Mouse (Mus musculus) intestine, embryonic 15.5 days (tissue): Measurements from ENCODE around the gene Il25. TPM values are rescaled to one million over a fixed set of nuclear protein-coding genes. Genes with fewer than 3 reads are reported as not detected.
"Not testable (repeated sequence)": the region's sequence is repeated elsewhere in the genome, so short reads cannot be mapped to it uniquely, and the experiment has no call there.

Experiments
- ATAC-seq: fragments of 200-750 bp; cut with Nextera tagmentation; 2 replicates; pipeline ENCODE4 v1.8.0; 2017; ENCODE audit warnings: moderate TSS enrichment, moderate library complexity
- H3K27ac ChIP-seq: fragments of 300-500 bp; sonication (generic); 2 replicates; pipeline ENCODE4 v1.5.1; 2015; ENCODE audit warnings: mild to moderate bottlenecking, inconsistent platforms
- H3K27me3 ChIP-seq: fragments of 300-500 bp; sonication (generic); replicated peaks from 2 replicates; pipeline ENCODE4 v1.6.1; 2015; ENCODE audit warnings: inconsistent platforms
- H3K36me3 ChIP-seq: fragments of 300-500 bp; sonication (generic); 2 replicates; pipeline ENCODE4 v1.6.1; 2015; ENCODE audit warnings: inconsistent platforms
- H3K4me1 ChIP-seq: fragments of 300-500 bp; sonication (generic); replicated peaks from 2 replicates; pipeline ENCODE4 v1.6.1; 2015; ENCODE audit warnings: inconsistent platforms
- H3K4me2 ChIP-seq: fragments of 300-500 bp; sonication (generic); replicated peaks from 2 replicates; pipeline ENCODE4 v1.6.1; 2015; ENCODE audit warnings: mild to moderate bottlenecking, inconsistent platforms
- H3K4me3 ChIP-seq: fragments of 300-500 bp; sonication (generic); replicated peaks from 2 replicates; pipeline ENCODE4 v1.5.1; 2015; ENCODE audit warnings: inconsistent platforms
- H3K9ac ChIP-seq: fragments of 300-500 bp; sonication (generic); 2 replicates; pipeline ENCODE4 v1.6.1; 2015; ENCODE audit warnings: inconsistent platforms
- H3K9me3 ChIP-seq: fragments of 300-500 bp; sonication (generic); 2 replicates; pipeline ENCODE4 v1.6.1; 2016; ENCODE audit warnings: inconsistent platforms
- WGBS: fragments of 180-500 bp; shearing (Covaris S2); methylation state at CpG from one replicate; pipeline ENCODE4 v1.1.7; 2015; 5-methylcytosine and 5-hydroxymethylcytosine counted together
- polyA plus RNA-seq: library from polyadenylated mRNA; unstranded; fragments of >200 nt; fragmentation: Nextera tagmentation; extraction: Ambion mirVana; gene quantifications from 2 replicates; pipeline ENCODE4 v1.2.1, GENCODE M21; 2015

Gene Il25
- polyA plus RNA-seq, 1 experiment from 2014 or later = not detected

GRCm38 (mm10) chr14:54945975-54946704 lies 13.6 kb downstream of the Il25 start:
- H3K27ac ChIP-seq = no peak overlapping the region
- H3K36me3 ChIP-seq = no peaks in the 10 kb centered on the region
- no peak for ATAC-seq
- H3K4me3 ChIP-seq = no peak overlapping the region
- H3K27me3 ChIP-seq = no peaks in the 10 kb centered on the region
- WGBS = 78% methylated on average over 19 of the region's 19 CpGs
- no peak overlapping the region for H3K9ac ChIP-seq
- no peak overlapping the region for H3K4me2 ChIP-seq
- no peaks in the 10 kb centered on the region for H3K4me1 ChIP-seq
- no peaks in the 10 kb centered on the region for H3K9me3 ChIP-seq

GRCm38 (mm10) chr14:54947008-54947407 lies 14.5 kb downstream of the Il25 start:
- 93% methylated on average over 11 of the region's 11 CpGs for WGBS
- not testable (repeated sequence) for H3K36me3 ChIP-seq

GRCm38 (mm10) chr14:54948781-54949180 lies 16.3 kb downstream of the Il25 start:
- H3K27me3 ChIP-seq = no peaks in the 10 kb centered on the region
- no peak overlapping the region for H3K9ac ChIP-seq
- H3K36me3 ChIP-seq = no peaks in the 10 kb centered on the region
- no peaks in the 10 kb centered on the region for H3K4me1 ChIP-seq
- WGBS = 84% methylated on average over 9 of the region's 9 CpGs
- H3K4me3 ChIP-seq = no peak overlapping the region
- no peaks in the 10 kb centered on the region for H3K9me3 ChIP-seq
- no peak for ATAC-seq
- no peak overlapping the region for H3K27ac ChIP-seq
- no peak overlapping the region for H3K4me2 ChIP-seq

More at GRCm38 (mm10) chr14:54947008-54947407, 14.5 kb downstream of the Il25 start:
- not testable (repeated sequence) for H3K27me3 ChIP-seq, H3K9ac ChIP-seq, H3K27ac ChIP-seq, ATAC-seq, H3K4me3 ChIP-seq, H3K4me2 ChIP-seq, H3K4me1 ChIP-seq, H3K9me3 ChIP-seq

DNA sequence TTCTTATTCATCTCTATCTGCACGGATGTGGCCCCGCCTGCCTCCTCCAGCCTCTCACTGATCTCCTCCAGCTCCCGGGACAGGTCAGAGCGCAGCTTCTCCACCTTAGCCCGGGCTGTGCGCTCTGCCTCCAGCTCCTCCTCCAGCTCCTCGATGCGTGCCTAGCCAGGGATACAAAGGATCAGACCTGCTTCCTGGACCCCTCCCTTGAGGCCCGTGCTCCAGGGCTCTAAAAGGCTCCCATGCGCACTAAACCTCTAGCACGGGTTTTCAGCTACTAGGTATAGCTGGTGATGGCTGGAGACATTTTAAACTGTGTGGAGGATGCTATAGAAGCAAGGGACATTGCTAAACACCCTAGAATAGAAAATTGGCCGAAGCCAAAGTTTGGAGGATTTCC lies 18.0 kb downstream of the Il25 start:
- Histone ChIP-seq H3K4me2 (no peak overlapping the region), H3K27ac (no peak overlapping the region), H3K4me3 (no peak overlapping the region), H3K9me3 (no peaks in the 10 kb centered on the region), H3K9ac (no peak overlapping the region), H3K4me1 (no peaks in the 10 kb centered on the region), H3K27me3 (no peaks in the 10 kb centered on the region), H3K36me3 (no peaks in the 10 kb centered on the region)
- ATAC-seq = no peak
- WGBS = 63% methylated on average over 12 of the region's 12 CpGs

DNA sequence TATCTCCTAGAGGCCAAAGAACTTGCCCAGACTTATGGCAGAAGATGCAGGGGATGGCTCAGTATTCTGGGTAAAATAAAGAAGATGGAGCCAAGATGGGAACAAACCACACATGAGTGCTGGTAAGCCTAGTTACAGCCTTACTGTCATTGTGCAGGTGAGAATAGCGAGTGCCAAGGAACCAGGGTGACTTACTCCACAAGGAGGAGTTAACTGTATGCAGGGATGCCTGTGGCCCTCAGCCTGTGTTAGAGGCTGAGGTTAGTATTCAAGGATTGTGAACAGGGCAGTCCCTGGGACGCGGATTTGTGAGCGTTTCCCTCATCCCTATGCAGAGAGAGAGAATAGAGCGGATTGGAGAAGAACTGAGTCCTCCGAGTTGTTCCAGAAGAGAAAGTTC lies 19.1 kb downstream of the Il25 start:
- Histone ChIP-seq H3K9ac (no peak overlapping the region), H3K4me1 (no peaks in the 10 kb centered on the region), H3K4me3 (no peak overlapping the region), H3K27me3 (no peaks in the 10 kb centered on the region), H3K27ac (no peak overlapping the region), H3K36me3 (no peaks in the 10 kb centered on the region), H3K9me3 (no peaks in the 10 kb centered on the region), H3K4me2 (no peak overlapping the region)
- WGBS = 86% methylated on average over 6 of the region's 6 CpGs
- ATAC-seq = no peak

GRCm38 (mm10) chr14:54953664-54954206 lies 21.2 kb downstream of the Il25 start:
- 89% methylated on average over 8 of the region's 8 CpGs for WGBS
- no peak overlapping the region for H3K4me2 ChIP-seq
- no peaks in the 10 kb centered on the region for H3K36me3 ChIP-seq
- H3K4me1 ChIP-seq = no peaks in the 10 kb centered on the region
- H3K9ac ChIP-seq = no peak overlapping the region
- no peaks in the 10 kb centered on the region for H3K9me3 ChIP-seq
- no peak overlapping the region for H3K27ac ChIP-seq
- no peak for ATAC-seq
- H3K27me3 ChIP-seq = no peaks in the 10 kb centered on the region
- H3K4me3 ChIP-seq = no peak overlapping the region

GRCm38 (mm10) chr14:54954474-54954873 lies 22.0 kb downstream of the Il25 start:
- WGBS = 80% methylated on average over 3 of the region's 3 CpGs
- H3K9me3 ChIP-seq = no peaks in the 10 kb centered on the region
- H3K4me1 ChIP-seq = no peaks in the 10 kb centered on the region
- no peak overlapping the region for H3K4me2 ChIP-seq
- ATAC-seq = no peak
- no peaks in the 10 kb centered on the region for H3K36me3 ChIP-seq
- no peak overlapping the region for H3K27ac ChIP-seq
- H3K9ac ChIP-seq = no peak overlapping the region
- no peak overlapping the region for H3K4me3 ChIP-seq
- H3K27me3 ChIP-seq = no peaks in the 10 kb centered on the region

- H3K4me1 ChIP-seq = no peaks in the 10 kb centered on the region
These were observed 23.0 kb downstream of the Il25 start for GRCm38 (mm10) chr14:54955481-54955880.

DNA sequence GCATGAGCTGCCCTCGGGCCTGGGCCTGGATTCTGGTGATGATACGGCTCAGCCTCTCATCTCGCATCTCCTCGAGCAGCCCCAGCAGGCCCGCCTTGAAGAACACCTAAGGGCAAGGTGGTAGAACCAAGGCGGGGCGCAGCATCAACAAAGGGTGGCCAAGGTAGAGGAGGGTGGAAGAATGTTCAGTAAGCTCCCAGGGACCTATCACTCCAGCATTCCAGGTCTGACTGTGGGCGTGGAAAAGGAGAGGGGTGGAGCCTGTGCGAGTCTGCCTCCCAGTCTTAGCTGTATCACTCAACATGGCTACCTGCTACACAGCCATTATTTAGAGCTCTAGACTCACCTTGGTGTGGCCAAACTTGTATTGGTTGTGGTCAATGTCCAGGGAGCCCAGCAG lies 24.0 kb downstream of the Il25 start:
- no peak overlapping the region for H3K9ac ChIP-seq
- WGBS = 85% methylated on average over 9 of the region's 9 CpGs
- no peaks in the 10 kb centered on the region for H3K27me3 ChIP-seq
- no peaks in the 10 kb centered on the region for H3K9me3 ChIP-seq
- no peaks in the 10 kb centered on the region for H3K4me1 ChIP-seq
- H3K4me2 ChIP-seq = no peak overlapping the region
- no peaks in the 10 kb centered on the region for H3K36me3 ChIP-seq
- no peak overlapping the region for H3K4me3 ChIP-seq
- H3K27ac ChIP-seq = no peak overlapping the region
- no peak for ATAC-seq

More at GRCm38 (mm10) chr14:54955481-54955880, 23.0 kb downstream of the Il25 start:
- no peak overlapping the region for H3K4me2 ChIP-seq
- H3K36me3 ChIP-seq = no peaks in the 10 kb centered on the region
- no peak overlapping the region for H3K4me3 ChIP-seq
- H3K9me3 ChIP-seq = no peaks in the 10 kb centered on the region
- H3K27me3 ChIP-seq = no peaks in the 10 kb centered on the region
- WGBS = 87% methylated on average over 3 of the region's 3 CpGs
- H3K9ac ChIP-seq = no peak overlapping the region
- no peak for ATAC-seq
- no peak overlapping the region for H3K27ac ChIP-seq

DNA sequence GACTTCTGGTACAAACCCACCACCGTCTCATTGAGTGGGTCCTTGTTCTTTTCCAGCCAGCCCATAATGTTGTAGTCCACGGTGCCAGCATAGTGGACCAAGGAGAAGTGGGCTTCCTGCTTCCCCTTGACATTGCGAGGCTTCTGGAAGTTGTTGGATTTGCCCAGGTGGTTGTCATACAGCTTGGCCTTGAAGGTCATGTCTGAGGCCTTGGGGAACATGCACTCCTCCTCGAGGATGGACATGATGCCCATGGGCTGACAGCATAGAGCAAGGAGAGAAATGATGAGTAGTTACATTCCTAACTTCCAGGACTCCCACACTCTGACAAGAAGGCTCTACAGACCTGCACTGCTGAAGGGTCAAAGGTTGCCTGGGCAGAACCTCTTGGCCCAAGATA lies 26.0 kb downstream of the Il25 start:
- Histone ChIP-seq H3K36me3 (no peaks in the 10 kb centered on the region), H3K27ac (no peak overlapping the region), H3K4me2 (no peak overlapping the region), H3K9ac (no peak overlapping the region), H3K4me3 (no peak overlapping the region), H3K27me3 (no peaks in the 10 kb centered on the region), H3K4me1 (no peaks in the 10 kb centered on the region), H3K9me3 (no peaks in the 10 kb centered on the region)
- 84% methylated on average over 4 of the region's 4 CpGs for WGBS
- no peak for ATAC-seq

DNA sequence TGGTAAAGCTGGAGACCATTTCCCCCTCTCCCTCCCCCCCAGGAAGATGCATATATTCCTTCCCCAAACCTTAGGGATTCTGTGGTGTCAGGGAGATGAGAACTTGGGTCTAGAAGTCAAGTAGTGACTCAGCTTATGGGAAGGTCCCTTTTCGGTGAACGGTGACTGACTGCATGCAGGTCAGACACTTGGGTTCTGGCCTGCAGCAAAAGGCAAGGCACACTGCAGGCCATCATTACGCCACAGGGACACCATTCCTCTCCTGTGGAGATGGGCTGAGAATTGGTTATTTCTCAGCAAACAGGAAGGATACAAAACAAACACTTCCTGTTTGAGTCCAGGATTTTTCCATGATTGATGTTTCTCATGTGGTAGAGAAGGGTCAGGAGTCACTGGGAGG lies 26.7 kb downstream of the Il25 start:
- Histone ChIP-seq H3K4me1 (no peaks in the 10 kb centered on the region), H3K27ac (no peak overlapping the region), H3K4me2 (no peak overlapping the region), H3K36me3 (no peaks in the 10 kb centered on the region), H3K9me3 (no peaks in the 10 kb centered on the region), H3K4me3 (no peak overlapping the region), H3K9ac (no peak overlapping the region), H3K27me3 (no peaks in the 10 kb centered on the region)
- no peak for ATAC-seq
- WGBS = 91% methylated on average over 3 of the region's 3 CpGs

DNA sequence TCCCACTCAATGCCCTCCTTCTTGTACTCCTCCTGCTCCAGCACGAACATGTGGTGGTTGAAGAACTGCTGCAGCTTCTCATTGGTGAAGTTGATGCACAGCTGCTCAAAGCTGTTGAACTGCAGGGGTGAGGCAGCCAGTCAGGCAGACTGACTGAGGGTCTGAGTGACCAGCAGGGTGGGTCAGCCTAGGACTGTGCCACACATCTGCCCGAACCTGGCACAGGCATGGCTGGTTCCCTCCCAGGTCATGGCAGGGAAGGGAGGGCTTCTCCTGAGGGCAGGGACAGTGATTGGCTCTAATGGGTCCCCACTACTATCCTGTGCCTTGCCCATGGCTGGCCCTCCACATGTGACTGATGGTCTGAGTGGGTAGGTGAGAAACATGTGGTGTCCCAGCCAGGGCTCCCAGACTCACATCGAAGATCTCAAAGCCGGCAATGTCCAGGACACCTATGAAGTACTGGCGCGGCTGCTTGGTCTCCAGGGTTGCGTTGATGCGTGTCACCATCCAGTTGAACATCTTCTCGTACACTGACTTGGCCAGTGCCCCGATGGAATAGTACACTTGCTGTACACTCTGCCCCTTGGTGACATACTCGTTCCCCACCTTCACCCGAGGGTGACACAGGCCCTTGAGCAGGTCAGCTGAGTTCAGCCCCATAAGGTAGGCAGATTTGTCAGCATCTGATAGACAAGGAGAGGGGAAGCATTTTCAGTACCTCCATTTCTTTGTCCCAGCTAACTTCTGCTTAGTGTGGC lies 27.5 kb downstream of the Il25 start:
- H3K9me3 ChIP-seq, H3K36me3 ChIP-seq, H3K27me3 ChIP-seq, ATAC-seq, H3K4me2 ChIP-seq, H3K9ac ChIP-seq, H3K4me1 ChIP-seq, H3K4me3 ChIP-seq, H3K27ac ChIP-seq: not testable (repeated sequence)
- 90% methylated on average over 12 of the region's 12 CpGs for WGBS
